Mouse (Mus musculus): ENCODE data around the gene Igsf10. TPM values are rescaled to one million over a fixed set of nuclear protein-coding genes. Genes with fewer than 3 reads are reported as not detected.

Gene Igsf10
- polyA plus RNA-seq, 1 experiment, result 0.19 TPM

DNA sequence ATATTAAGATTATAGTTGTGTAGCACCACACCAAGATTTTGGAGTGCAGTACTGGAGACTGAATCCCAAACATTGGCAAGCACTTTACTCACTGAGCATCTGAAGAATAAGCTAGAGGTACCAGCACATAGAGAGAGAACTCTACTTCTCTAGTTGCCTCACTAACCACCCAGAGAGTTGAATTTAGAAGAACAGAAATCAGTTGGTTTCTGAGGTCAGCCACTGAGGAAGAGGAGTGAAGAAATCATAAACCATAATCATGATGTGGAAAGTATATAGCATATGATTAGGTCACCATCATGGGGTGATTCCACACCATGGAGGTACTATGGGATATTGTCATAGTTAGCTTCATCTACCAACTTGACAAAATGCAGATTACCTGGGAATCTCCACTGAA lies 7.6 kb upstream of the Igsf10 start:
- H3K27me3 ChIP-seq (ENCODE audit: control insufficient read depth, insufficient read depth, low read length), result no peaks in the 10 kb centered on the region
- no peaks in the 10 kb centered on the region for H3K4me1 ChIP-seq (ENCODE audit: control insufficient read depth, insufficient read depth, low read length)
- no peak overlapping the region for H3K4me3 ChIP-seq (ENCODE audit: control insufficient read depth, low read depth, low read length)
- no peak for TF ChIP-seq POLR2A (IDR thresholded peaks at IDR 0.05; ENCODE audit: control insufficient read depth, low read depth, low read length)
- no peak for TF ChIP-seq CTCF (IDR thresholded peaks at IDR 0.05; ENCODE audit: control insufficient read depth, insufficient read depth, insufficient replicate concordance, low read depth, low read length)
- no peaks in the 10 kb centered on the region for H3K36me3 ChIP-seq (ENCODE audit: control insufficient read depth, insufficient read depth, low read length)
- H3K27ac ChIP-seq (ENCODE audit: control insufficient read depth, insufficient read depth, low read depth, low read length), result no peak overlapping the region

DNA sequence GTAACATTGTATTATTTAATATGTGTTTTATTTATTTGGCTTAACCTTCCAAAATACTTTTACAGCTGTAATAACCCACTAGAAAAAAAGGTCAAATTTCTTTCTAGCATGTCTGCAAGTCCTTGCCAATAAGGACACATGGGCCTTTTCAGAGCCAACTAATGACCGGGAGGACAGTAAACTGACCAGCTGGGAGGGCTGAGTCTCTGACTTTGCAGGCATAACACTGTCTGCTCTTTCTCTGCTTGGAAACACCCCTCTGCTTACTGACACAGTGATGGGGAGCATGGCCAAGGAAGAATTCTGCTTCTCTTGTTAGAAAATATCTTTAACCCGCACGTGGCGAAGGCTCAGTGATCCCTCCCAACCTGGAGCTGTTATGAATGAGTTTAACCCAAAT lies 1.2 kb downstream of the Igsf10 start:
- TF ChIP-seq POLR2A (IDR thresholded peaks at IDR 0.05; ENCODE audit: control insufficient read depth, low read depth, low read length) (no peak), CTCF (IDR thresholded peaks at IDR 0.05; ENCODE audit: control insufficient read depth, insufficient read depth, insufficient replicate concordance, low read depth, low read length) (no peak)
- H3K27me3 ChIP-seq (ENCODE audit: control insufficient read depth, insufficient read depth, low read length), result no peaks in the 10 kb centered on the region
- peaks cover 5% of the 10 kb centered on the region for H3K4me1 ChIP-seq (ENCODE audit: control insufficient read depth, insufficient read depth, low read length)
- no peak overlapping the region for H3K4me3 ChIP-seq (ENCODE audit: control insufficient read depth, low read depth, low read length)
- H3K36me3 ChIP-seq (ENCODE audit: control insufficient read depth, insufficient read depth, low read length), result no peaks in the 10 kb centered on the region
- no peak overlapping the region for H3K27ac ChIP-seq (ENCODE audit: control insufficient read depth, insufficient read depth, low read depth, low read length)

DNA sequence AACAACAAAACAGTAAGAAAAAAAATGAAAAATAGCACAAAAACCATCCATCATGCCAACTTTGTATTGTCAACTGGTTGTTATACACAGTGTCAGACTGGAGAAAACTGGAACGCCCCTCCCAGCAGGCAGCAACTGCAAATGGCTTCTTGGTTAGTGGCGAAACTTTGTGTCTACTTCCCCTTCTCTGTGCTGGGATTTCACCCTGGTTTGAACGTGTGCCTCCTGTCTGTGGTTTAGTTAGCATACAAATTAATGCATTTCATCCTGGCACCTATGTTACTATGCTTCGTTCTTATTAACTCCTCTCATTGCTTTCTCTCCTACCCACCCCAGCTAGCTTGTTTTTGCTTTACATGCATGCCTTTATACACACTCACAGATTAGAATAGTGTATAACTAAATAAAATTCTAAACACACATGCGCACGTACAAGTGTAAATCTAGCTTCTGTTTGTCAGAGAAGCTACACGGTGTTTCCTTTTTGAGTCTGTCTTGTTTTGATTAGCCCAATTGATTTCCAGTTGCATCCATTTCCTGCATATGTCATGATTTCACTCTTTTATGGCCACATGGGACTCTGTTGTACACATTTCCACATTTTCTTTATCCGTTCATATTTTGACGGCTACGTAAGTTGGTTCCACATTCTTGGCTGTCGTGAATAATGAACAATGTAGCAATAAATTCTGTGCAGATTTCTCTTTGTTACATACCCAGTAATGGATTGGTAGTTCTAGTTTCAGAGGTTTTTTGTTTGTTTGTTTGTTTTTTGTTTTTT lies 2.4 kb downstream of the Igsf10 start:
- H3K27ac ChIP-seq (ENCODE audit: control insufficient read depth, insufficient read depth, low read depth, low read length), result no peak overlapping the region
- H3K36me3 ChIP-seq (ENCODE audit: control insufficient read depth, insufficient read depth, low read length), result no peaks in the 10 kb centered on the region
- H3K4me3 ChIP-seq (ENCODE audit: control insufficient read depth, low read depth, low read length), result no peak overlapping the region
- H3K4me1 ChIP-seq (ENCODE audit: control insufficient read depth, insufficient read depth, low read length), result peaks cover 5% of the 10 kb centered on the region
- H3K27me3 ChIP-seq (ENCODE audit: control insufficient read depth, insufficient read depth, low read length), result no peaks in the 10 kb centered on the region
- TF ChIP-seq POLR2A (IDR thresholded peaks at IDR 0.05; ENCODE audit: control insufficient read depth, low read depth, low read length) (no peak), CTCF (IDR thresholded peaks at IDR 0.05; ENCODE audit: control insufficient read depth, insufficient read depth, insufficient replicate concordance, low read depth, low read length) (no peak)

DNA sequence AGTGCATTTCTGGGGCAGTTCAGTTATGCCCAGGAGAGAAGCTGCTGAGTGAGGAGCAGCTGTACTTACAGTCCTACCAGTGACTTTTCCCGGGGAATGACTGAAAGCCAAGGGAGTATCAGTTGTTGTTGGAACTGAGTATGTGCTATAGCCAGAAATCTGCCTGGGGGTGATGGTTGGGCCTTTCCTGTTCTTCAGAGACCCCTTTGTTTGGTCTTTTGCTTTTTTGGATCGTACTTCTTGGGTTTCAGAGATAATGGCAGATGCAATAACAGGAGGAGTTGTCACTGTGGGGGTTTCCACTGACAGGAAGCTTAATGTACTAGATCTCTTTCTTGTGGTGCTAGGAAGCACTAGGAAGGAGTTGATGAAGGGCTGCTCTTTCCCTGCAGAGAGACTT lies 15.7 kb downstream of the Igsf10 start:
- H3K4me1 ChIP-seq (ENCODE audit: control insufficient read depth, insufficient read depth, low read length), result no peaks in the 10 kb centered on the region
- H3K36me3 ChIP-seq (ENCODE audit: control insufficient read depth, insufficient read depth, low read length), result no peaks in the 10 kb centered on the region
- no peak overlapping the region for H3K27ac ChIP-seq (ENCODE audit: control insufficient read depth, insufficient read depth, low read depth, low read length)
- TF ChIP-seq POLR2A (IDR thresholded peaks at IDR 0.05; ENCODE audit: control insufficient read depth, low read depth, low read length) (no peak), CTCF (IDR thresholded peaks at IDR 0.05; ENCODE audit: control insufficient read depth, insufficient read depth, insufficient replicate concordance, low read depth, low read length) (no peak)
- no peaks in the 10 kb centered on the region for H3K27me3 ChIP-seq (ENCODE audit: control insufficient read depth, insufficient read depth, low read length)
- H3K4me3 ChIP-seq (ENCODE audit: control insufficient read depth, low read depth, low read length), result no peak overlapping the region

DNA sequence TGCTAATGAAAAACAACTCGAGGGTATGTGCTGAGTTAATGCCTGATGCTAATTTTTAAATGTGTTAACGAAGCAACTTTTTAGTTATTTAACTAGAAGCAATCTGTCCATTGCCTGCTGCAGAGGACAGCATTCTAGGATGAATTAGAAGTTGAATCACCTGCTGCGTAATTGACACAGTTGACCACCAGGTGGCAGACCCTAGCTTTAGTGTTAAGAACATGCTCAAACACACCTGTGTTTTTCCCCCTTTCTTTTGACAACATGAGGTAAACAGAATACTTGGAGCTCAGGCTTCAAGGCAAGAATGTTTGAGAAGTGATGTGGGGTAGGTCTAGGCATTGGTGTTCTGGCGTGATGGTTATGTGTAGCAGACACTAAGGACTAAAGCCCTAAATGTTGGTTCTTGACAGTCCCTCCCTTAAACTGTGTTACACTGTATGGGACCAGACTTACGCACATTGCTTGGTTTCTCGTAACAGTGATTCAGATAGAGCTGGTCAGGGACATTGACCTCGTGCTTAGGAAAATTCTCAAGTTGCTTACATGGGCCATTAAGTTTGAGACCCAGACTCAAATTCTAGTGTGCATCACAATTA lies 22.8 kb downstream of the Igsf10 start:
- Histone ChIP-seq H3K27ac (ENCODE audit: control insufficient read depth, insufficient read depth, low read depth, low read length) (no peak overlapping the region), H3K27me3 (ENCODE audit: control insufficient read depth, insufficient read depth, low read length) (no peaks in the 10 kb centered on the region), H3K4me3 (ENCODE audit: control insufficient read depth, low read depth, low read length) (no peak overlapping the region), H3K4me1 (ENCODE audit: control insufficient read depth, insufficient read depth, low read length) (no peaks in the 10 kb centered on the region), H3K36me3 (ENCODE audit: control insufficient read depth, insufficient read depth, low read length) (no peaks in the 10 kb centered on the region)
- TF ChIP-seq POLR2A (IDR thresholded peaks at IDR 0.05; ENCODE audit: control insufficient read depth, low read depth, low read length), result no peak
- TF ChIP-seq CTCF (IDR thresholded peaks at IDR 0.05; ENCODE audit: control insufficient read depth, insufficient read depth, insufficient replicate concordance, low read depth, low read length), result no peak

DNA sequence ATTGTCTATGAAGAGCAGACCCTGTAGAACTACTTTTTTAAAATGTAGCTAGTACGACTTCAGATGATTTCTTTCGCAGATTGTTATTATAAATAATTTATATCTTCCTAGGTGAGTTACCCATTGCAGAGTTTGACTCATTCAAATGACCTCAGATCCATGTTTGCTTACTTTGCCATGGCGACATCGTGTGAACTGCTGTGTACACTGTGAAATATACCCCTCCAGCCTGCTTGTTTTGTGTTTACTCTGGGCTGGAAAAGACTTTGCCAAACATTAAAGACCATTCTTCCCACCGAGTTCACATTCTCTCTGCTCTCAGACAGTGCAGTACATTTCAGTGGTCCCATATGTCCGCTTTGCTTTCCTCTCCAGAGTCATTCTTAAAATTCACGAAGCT lies 28.1 kb downstream of the Igsf10 start:
- no peak overlapping the region for H3K4me3 ChIP-seq (ENCODE audit: control insufficient read depth, low read depth, low read length)
- no peaks in the 10 kb centered on the region for H3K27me3 ChIP-seq (ENCODE audit: control insufficient read depth, insufficient read depth, low read length)
- no peak overlapping the region for H3K27ac ChIP-seq (ENCODE audit: control insufficient read depth, insufficient read depth, low read depth, low read length)
- no peaks in the 10 kb centered on the region for H3K36me3 ChIP-seq (ENCODE audit: control insufficient read depth, insufficient read depth, low read length)
- no peak for TF ChIP-seq POLR2A (IDR thresholded peaks at IDR 0.05; ENCODE audit: control insufficient read depth, low read depth, low read length)
- TF ChIP-seq CTCF (IDR thresholded peaks at IDR 0.05; ENCODE audit: control insufficient read depth, insufficient read depth, insufficient replicate concordance, low read depth, low read length), result no peak
- no peaks in the 10 kb centered on the region for H3K4me1 ChIP-seq (ENCODE audit: control insufficient read depth, insufficient read depth, low read length)

DNA sequence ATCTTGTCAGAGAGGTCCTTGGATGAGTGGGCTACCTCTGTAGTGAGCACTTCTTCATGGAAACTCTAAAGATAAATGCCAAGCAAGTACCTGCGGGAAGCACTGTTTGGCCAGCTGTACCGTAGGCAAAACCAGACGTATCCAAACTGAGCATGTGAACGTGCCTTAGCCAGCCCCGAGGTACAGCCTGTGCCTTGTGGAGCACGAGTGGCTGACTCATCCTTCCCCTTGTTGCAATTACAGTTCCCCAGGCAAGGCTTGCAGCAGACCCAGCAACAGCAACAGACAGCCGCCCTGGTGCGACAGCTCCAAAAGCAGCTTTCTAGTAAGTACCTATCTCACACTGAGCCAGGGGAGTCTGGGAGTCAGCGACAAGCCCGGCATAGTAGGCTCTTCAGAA lies 31.6 kb downstream of the Igsf10 start:
- Histone ChIP-seq H3K27ac (ENCODE audit: control insufficient read depth, insufficient read depth, low read depth, low read length) (no peak overlapping the region), H3K4me3 (ENCODE audit: control insufficient read depth, low read depth, low read length) (no peak overlapping the region), H3K36me3 (ENCODE audit: control insufficient read depth, insufficient read depth, low read length) (no peaks in the 10 kb centered on the region), H3K4me1 (ENCODE audit: control insufficient read depth, insufficient read depth, low read length) (no peaks in the 10 kb centered on the region), H3K27me3 (ENCODE audit: control insufficient read depth, insufficient read depth, low read length) (no peaks in the 10 kb centered on the region)
- TF ChIP-seq POLR2A (IDR thresholded peaks at IDR 0.05; ENCODE audit: control insufficient read depth, low read depth, low read length) (no peak), CTCF (IDR thresholded peaks at IDR 0.05; ENCODE audit: control insufficient read depth, insufficient read depth, insufficient replicate concordance, low read depth, low read length) (no peak)

Data from testis, adult 2 months (tissue).